Mouse (Mus musculus) liver, adult 2 months (tissue): ENCODE data around the gene Il15ra.

Experiments used
- CTCF ChIP-seq: fragments of 200-500 bp; IDR thresholded peaks from 2 replicates; pipeline ENCODE4 v1.5.1; 2011; ENCODE audit warnings: low read depth, low read length, control low read depth
- POLR2A ChIP-seq: fragments of 200-500 bp; IDR thresholded peaks from 2 replicates; pipeline ENCODE4 v1.6.1; 2011; ENCODE audit warnings: low read length, control low read depth; ENCODE audit not compliant: insufficient read depth; ENCODE audit errors: extremely low read depth

DNA sequence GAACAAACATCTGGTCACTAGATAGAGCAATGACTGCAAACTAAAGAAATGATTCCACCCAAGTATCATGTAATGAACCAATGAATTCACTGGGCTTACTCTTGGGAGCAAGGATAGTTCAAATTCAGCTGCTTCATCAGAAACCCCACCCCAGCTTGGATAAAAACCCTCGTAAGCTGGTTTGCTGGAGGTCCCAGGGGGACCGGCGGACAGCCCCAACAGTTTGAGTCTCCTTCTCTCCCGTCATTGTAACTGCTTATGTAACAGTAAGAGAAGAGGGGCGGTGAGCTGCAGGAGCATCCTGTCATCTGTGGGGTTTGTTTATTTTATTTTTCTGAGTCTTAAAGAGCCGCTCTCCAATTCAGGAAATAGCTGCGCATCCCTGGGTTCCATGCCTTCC lies 25.5 kb upstream of the Il15ra start:
- TF ChIP-seq POLR2A (no peak), CTCF (no peak)
